Mouse (Mus musculus) MEL (cell line): Measurements from ENCODE around the gene Tia1. TPM values are rescaled to one million over a fixed set of nuclear protein-coding genes. Genes with fewer than 3 reads are reported as not detected.
A peak's percentile ranks its signal among the peaks of the same experiment; 100 is the strongest.

ENCODE experiments used
- DNase-seq: peaks from one replicate; pipeline ENCODE4 v3.0.0; 2011; ENCODE audit warnings: low read depth, low spot score
- H3K27ac ChIP-seq: 2 replicates; pipeline ENCODE4 v1.5.1; 2012; ENCODE audit warnings: low read depth, mild to moderate bottlenecking, control low read depth, low read length, moderate library complexity; ENCODE audit not compliant: control insufficient read depth
- H3K27me3 ChIP-seq, 2 experiments: fragments of 150-350 bp in 1 of 2; sonication (generic) in 1 of 2; 2 replicates each; pipeline ENCODE4 v1.6.1; 2012; ENCODE audit warnings: low read length in 2 of 2, mild to moderate bottlenecking in 2 of 2, improper control_type of control experiment in 1 of 2, moderate library complexity in 1 of 2; ENCODE audit not compliant: insufficient read depth in 2 of 2, control insufficient read depth in 1 of 2
- H3K36me3 ChIP-seq, 2 experiments: 2 replicates each; pipeline ENCODE4 v1.6.1; 2012 to 2014; ENCODE audit warnings: low read length in 2 of 2, improper control_type of control experiment in 1 of 2, inconsistent platforms in 1 of 2, mild to moderate bottlenecking in 1 of 2; ENCODE audit not compliant: insufficient read depth in 2 of 2, control insufficient read depth in 1 of 2
- H3K4me1 ChIP-seq, 2 experiments: fragments of 150-350 bp in 1 of 2; sonication (generic) in 1 of 2; 2 replicates each; pipeline ENCODE4 v1.6.1; 2012; ENCODE audit warnings: low read length in 2 of 2, improper control_type of control experiment in 1 of 2, mild to moderate bottlenecking in 1 of 2; ENCODE audit not compliant: insufficient read depth in 2 of 2, control insufficient read depth in 1 of 2
- H3K4me3 ChIP-seq, 2 experiments: fragments of 150-350 bp in 1 of 2; sonication (generic) in 1 of 2; 2 replicates each; pipeline ENCODE4 v1.5.1; 2012; ENCODE audit warnings: low read depth in 2 of 2, low read length in 2 of 2, mild to moderate bottlenecking in 2 of 2, moderate library complexity in 2 of 2, control low read depth in 1 of 2, improper control_type of control experiment in 1 of 2; ENCODE audit not compliant: control insufficient read depth in 1 of 2, insufficient read depth in 1 of 2
- H3K79me2 ChIP-seq: 2 replicates; pipeline ENCODE4 v1.6.1; 2012; ENCODE audit warnings: mild to moderate bottlenecking, low read length, moderate library complexity; ENCODE audit not compliant: control insufficient read depth, poor library complexity, insufficient read depth
- H3K9ac ChIP-seq: 2 replicates; pipeline ENCODE4 v1.6.1; 2012; ENCODE audit warnings: low read depth, mild to moderate bottlenecking, control low read depth, low read length, moderate library complexity; ENCODE audit not compliant: control insufficient read depth, poor library complexity, severe bottlenecking
- H3K9me3 ChIP-seq: fragments of 150-350 bp; sonication (generic); replicated peaks from 2 replicates; pipeline ENCODE4 v1.6.1; 2012; ENCODE audit warnings: mild to moderate bottlenecking, low read length, improper control_type of control experiment, moderate library complexity; ENCODE audit not compliant: insufficient read depth
- BHLHE40 ChIP-seq: IDR thresholded peaks from 2 replicates; pipeline ENCODE4 v1.6.1; 2012; ENCODE audit warnings: low read depth, mild to moderate bottlenecking, inconsistent platforms, low read length, improper control_type of control experiment, borderline replicate concordance
- CHD1 ChIP-seq: IDR thresholded peaks from 2 replicates; pipeline ENCODE4 v1.6.1; 2012; ENCODE audit warnings: low read depth, mild to moderate bottlenecking, inconsistent platforms, low read length, improper control_type of control experiment
- CHD2 ChIP-seq: IDR thresholded peaks from 2 replicates; pipeline ENCODE4 v1.6.1; 2011; ENCODE audit warnings: low read length, improper control_type of control experiment
- CTCF ChIP-seq, 3 experiments: IDR thresholded peaks in 2 of 3; conservative IDR thresholded peaks in 1 of 3; 2 replicates each; pipeline ENCODE4 v1.5.1; 2011 to 2012; ENCODE audit warnings: low read length in 3 of 3, low read depth in 2 of 3, mild to moderate bottlenecking in 2 of 3, improper control_type of control experiment in 1 of 3, inconsistent platforms in 1 of 3, mixed read lengths in 1 of 3, moderate library complexity in 1 of 3; ENCODE audit not compliant: control insufficient read depth in 1 of 3, insufficient read depth in 1 of 3, poor library complexity in 1 of 3, severe bottlenecking in 1 of 3
- E2F4 ChIP-seq: IDR thresholded peaks from 2 replicates; pipeline ENCODE4 v1.6.1; 2011; ENCODE audit warnings: low read depth, low read length, improper control_type of control experiment, borderline replicate concordance
- ELF1 ChIP-seq: IDR thresholded peaks from 2 replicates; pipeline ENCODE4 v1.6.1; 2014; ENCODE audit warnings: low read depth, mild to moderate bottlenecking, inconsistent platforms, low read length, improper control_type of control experiment, moderate library complexity
- EP300 ChIP-seq, 2 experiments: IDR thresholded peaks; 2 replicates each; pipeline ENCODE4 v1.6.1; 2011; ENCODE audit warnings: improper control_type of control experiment in 2 of 2, low read length in 2 of 2, low read depth in 1 of 2, mild to moderate bottlenecking in 1 of 2
- ETS1 ChIP-seq: IDR thresholded peaks from 2 replicates; pipeline ENCODE4 v1.6.1; 2012; ENCODE audit warnings: low read depth, mild to moderate bottlenecking, inconsistent platforms, low read length, improper control_type of control experiment, moderate library complexity
- GABPA ChIP-seq: IDR thresholded peaks from 2 replicates; pipeline ENCODE4 v1.6.1; 2012; ENCODE audit warnings: low read depth, mild to moderate bottlenecking, inconsistent platforms, low read length, improper control_type of control experiment, moderate library complexity
- GATA1 ChIP-seq: IDR thresholded peaks from 2 replicates; pipeline ENCODE4 v1.6.1; 2011; ENCODE audit warnings: low read depth, low read length, improper control_type of control experiment
- HCFC1 ChIP-seq: IDR thresholded peaks from 2 replicates; pipeline ENCODE4 v1.6.1; 2012; ENCODE audit warnings: low read depth, mild to moderate bottlenecking, inconsistent platforms, low read length, improper control_type of control experiment, moderate library complexity
- JUND ChIP-seq: IDR thresholded peaks from 2 replicates; pipeline ENCODE4 v1.6.1; 2011; ENCODE audit warnings: low read depth, mild to moderate bottlenecking, improper control_type of control experiment, low read length
- KAT2A ChIP-seq: conservative IDR thresholded peaks from 2 replicates; pipeline ENCODE4 v1.6.1; 2012; ENCODE audit warnings: low read depth, low read length, improper control_type of control experiment, inconsistent platforms
- MAFK ChIP-seq: IDR thresholded peaks from 2 replicates; pipeline ENCODE4 v1.6.1; 2011; ENCODE audit warnings: low read depth, mild to moderate bottlenecking, low read length, improper control_type of control experiment, borderline replicate concordance
- MAX ChIP-seq: IDR thresholded peaks from 2 replicates; pipeline ENCODE4 v1.6.1; 2011; ENCODE audit warnings: low read length, improper control_type of control experiment
- MAZ ChIP-seq: IDR thresholded peaks from 2 replicates; pipeline ENCODE4 v1.6.1; 2012; ENCODE audit warnings: low read depth, mild to moderate bottlenecking, inconsistent platforms, low read length, improper control_type of control experiment
- MXI1 ChIP-seq: IDR thresholded peaks from 2 replicates; pipeline ENCODE4 v1.6.1; 2011; ENCODE audit warnings: mild to moderate bottlenecking, low read depth, low read length, improper control_type of control experiment
- MYB ChIP-seq: IDR thresholded peaks from 2 replicates; pipeline ENCODE4 v1.6.1; 2011; ENCODE audit warnings: mild to moderate bottlenecking, low read depth, low read length, improper control_type of control experiment
- NELFE ChIP-seq: IDR thresholded peaks from 2 replicates; pipeline ENCODE4 v1.6.1; 2011; ENCODE audit warnings: low read depth, low read length, improper control_type of control experiment
- NRF1 ChIP-seq: IDR thresholded peaks from 2 replicates; pipeline ENCODE4 v1.6.1; 2014; ENCODE audit warnings: low read depth, mild to moderate bottlenecking, inconsistent platforms, low read length, improper control_type of control experiment, moderate library complexity; ENCODE audit not compliant: poor library complexity, insufficient read depth, severe bottlenecking
- POLR2A ChIP-seq, 2 experiments: IDR thresholded peaks; 2 replicates each; pipeline ENCODE4 v1.6.1; 2011 to 2012; ENCODE audit warnings: low read length in 2 of 2, mild to moderate bottlenecking in 2 of 2, control low read depth in 1 of 2, improper control_type of control experiment in 1 of 2, low read depth in 1 of 2, moderate library complexity in 1 of 2; ENCODE audit not compliant: control insufficient read depth in 1 of 2, insufficient read depth in 1 of 2, poor library complexity in 1 of 2
- POLR2AphosphoS2 ChIP-seq: IDR thresholded peaks from 2 replicates; pipeline ENCODE4 v1.6.1; 2011; ENCODE audit warnings: low read length, improper control_type of control experiment
- POLR2AphosphoS5 ChIP-seq: IDR thresholded peaks from 2 replicates; pipeline ENCODE4 v1.6.1; 2012; ENCODE audit warnings: low read depth, borderline replicate concordance, mild to moderate bottlenecking, inconsistent platforms, low read length, moderate library complexity, mixed read lengths
- RAD21 ChIP-seq: IDR thresholded peaks from 2 replicates; pipeline ENCODE4 v1.6.1; 2011; ENCODE audit warnings: mild to moderate bottlenecking, low read depth, low read length, improper control_type of control experiment
- RCOR1 ChIP-seq: IDR thresholded peaks from 2 replicates; pipeline ENCODE4 v1.6.1; 2012; ENCODE audit warnings: low read depth, mild to moderate bottlenecking, inconsistent platforms, low read length, improper control_type of control experiment
- SIN3A ChIP-seq: IDR thresholded peaks from 2 replicates; pipeline ENCODE4 v1.6.1; 2012; ENCODE audit warnings: low read length, improper control_type of control experiment, inconsistent platforms
- SMC3 ChIP-seq: IDR thresholded peaks from 2 replicates; pipeline ENCODE4 v1.6.1; 2011; ENCODE audit warnings: low read depth, low read length, improper control_type of control experiment
- TAL1 ChIP-seq: IDR thresholded peaks from 2 replicates; pipeline ENCODE4 v1.6.1; 2012; ENCODE audit warnings: mild to moderate bottlenecking, inconsistent platforms, low read length, moderate library complexity, mixed read lengths
- TBP ChIP-seq: IDR thresholded peaks from 2 replicates; pipeline ENCODE4 v1.8.0; 2011; ENCODE audit warnings: low read depth, low read length, improper control_type of control experiment
- UBTF ChIP-seq: IDR thresholded peaks from 2 replicates; pipeline ENCODE4 v1.6.1; 2012; ENCODE audit warnings: low read depth, mild to moderate bottlenecking, inconsistent platforms, low read length, improper control_type of control experiment, moderate library complexity, borderline replicate concordance; ENCODE audit not compliant: insufficient read depth
- USF1 ChIP-seq: IDR thresholded peaks from 2 replicates; pipeline ENCODE4 v1.6.1; 2014; ENCODE audit warnings: low read depth, mild to moderate bottlenecking, inconsistent platforms, low read length, improper control_type of control experiment, moderate library complexity
- USF2 ChIP-seq, 2 experiments: IDR thresholded peaks; 2 replicates each; pipeline ENCODE4 v1.6.1; 2011 to 2012; ENCODE audit warnings: improper control_type of control experiment in 2 of 2, low read length in 2 of 2, borderline replicate concordance in 1 of 2, inconsistent platforms in 1 of 2, low read depth in 1 of 2, mild to moderate bottlenecking in 1 of 2; ENCODE audit not compliant: insufficient read depth in 1 of 2
- ZC3H11A ChIP-seq: IDR thresholded peaks from 2 replicates; pipeline ENCODE4 v1.6.1; 2012; ENCODE audit warnings: low read depth, mild to moderate bottlenecking, inconsistent platforms, low read length, improper control_type of control experiment
- ZKSCAN1 ChIP-seq: IDR thresholded peaks from 2 replicates; pipeline ENCODE4 v1.6.1; 2012; ENCODE audit warnings: low read depth, mild to moderate bottlenecking, inconsistent platforms, low read length, improper control_type of control experiment, moderate library complexity
- ZMIZ1 ChIP-seq: IDR thresholded peaks from 2 replicates; pipeline ENCODE4 v1.6.1; 2012; ENCODE audit warnings: low read depth, mild to moderate bottlenecking, inconsistent platforms, low read length, improper control_type of control experiment, moderate library complexity
- ZNF384 ChIP-seq: IDR thresholded peaks from 2 replicates; pipeline ENCODE4 v1.6.1; 2012; ENCODE audit warnings: low read depth, mild to moderate bottlenecking, inconsistent platforms, low read length, improper control_type of control experiment
- polyA plus RNA-seq, 2 experiments: library from polyadenylated mRNA; stranded (reverse) in 1 of 2; unstranded in 1 of 2; fragments of >175 nt in 1 of 2; fragments of >200 nt in 1 of 2; gene quantifications; 2 replicates each; pipeline versions ENCODE4 v1.2.1 to v1.2.4; 2012; ENCODE audit warnings: low replicate concordance in 2 of 2, low read depth in 1 of 2; ENCODE audit not compliant: insufficient read length in 2 of 2, insufficient read depth in 1 of 2, missing spikeins in 1 of 2
- total RNA-seq: library from RNA; depleted of rRNA; stranded (reverse); fragments of 300-350 nt; gene quantifications from 2 replicates; pipeline ENCODE4 v1.2.3, GENCODE M21; 2012

Gene Tia1
- total and polyA plus RNA-seq, 3 experiments: 21.5 to 25.3 TPM; not detected in 1

DNA sequence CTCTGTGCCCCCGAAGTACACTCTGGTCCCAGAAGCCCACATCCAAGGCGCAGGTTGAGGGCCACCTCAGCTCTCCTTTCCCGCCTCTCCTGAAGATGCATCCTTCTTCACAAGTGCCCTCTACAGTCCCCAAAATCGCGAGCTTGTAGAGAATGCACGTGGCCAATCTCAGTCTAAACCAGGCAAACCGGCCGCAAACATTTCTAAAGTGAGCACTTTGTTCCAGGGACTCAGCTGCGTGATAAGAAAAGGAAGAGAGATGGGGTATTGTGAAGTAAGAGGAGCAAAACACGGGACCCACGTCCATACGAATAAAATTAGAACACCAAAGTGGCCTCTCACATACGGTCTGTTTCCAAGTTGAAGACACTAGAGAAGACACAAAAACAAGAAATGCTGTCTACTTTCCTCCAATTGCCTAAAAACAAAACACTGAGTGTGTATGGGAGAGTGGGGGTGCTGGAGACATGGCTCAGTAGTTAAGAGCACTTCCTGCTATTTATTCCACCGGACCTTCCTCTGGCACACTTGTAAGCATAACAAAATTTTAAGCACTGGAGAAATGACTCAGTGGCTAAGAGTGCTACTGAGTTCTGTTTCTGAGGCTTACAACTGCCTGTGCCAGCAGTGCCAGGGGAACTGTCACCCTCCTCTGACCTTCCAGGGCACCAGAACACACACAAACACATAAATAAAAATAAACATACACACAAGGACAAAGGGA, 6.6 kb upstream of the Tia1 start:
- H3K4me3 ChIP-seq: peak overlapping the region; percentile 81 to 94
- TF ChIP-seq UBTF (no peak), CTCF (IDR thresholded peaks at IDR 0.05 in 2 of 3, conservative IDR thresholded peaks at IDR 0.05 in 1 of 3; ENCODE audit: control insufficient read depth in 1 of 3, insufficient read depth in 1 of 3, low read depth in 2 of 3, low read length in 3 of 3, poor library complexity in 1 of 3, severe bottlenecking in 1 of 3) (no peak), ZNF384 (no peak), GATA1 (peak; percentile 52; the same call in 1 of the 2 replicates), KAT2A (no peak), MAX (peak; percentile 44; the same call in 1 of the 2 replicates), BHLHE40 (peak; percentile 18; the same call in 1 of the 2 replicates), ZC3H11A (no peak), ZMIZ1 (no peak), POLR2AphosphoS2 (no peak), USF1 (peak; percentile 50; the same call in 1 of the 2 replicates), NELFE (no peak; the same call in 1 of the 2 replicates), JUND (no peak), CHD1 (no peak), HCFC1 (no peak; the same call in 1 of the 2 replicates), MYB (no peak), TAL1 (no peak), RCOR1 (no peak), NRF1 (no peak), SMC3 (no peak), POLR2A (IDR thresholded peaks at IDR 0.05; ENCODE audit: control insufficient read depth in 1 of 2, insufficient read depth in 1 of 2, low read depth in 1 of 2, low read length in 2 of 2, poor library complexity in 1 of 2) (peak in 1 of 2 experiments; percentile 14; a peak in 1 of 4 replicates), MAZ (no peak), RAD21 (no peak), ZKSCAN1 (no peak), USF2 (IDR thresholded peaks at IDR 0.05; ENCODE audit: borderline replicate concordance in 1 of 2, insufficient read depth in 1 of 2, low read depth in 1 of 2, low read length in 2 of 2) (no peak), EP300 (IDR thresholded peaks at IDR 0.05; ENCODE audit: low read depth in 1 of 2, low read length in 2 of 2) (no peak), CHD2 (no peak), E2F4 (no peak), TBP (0 out of 2 replicates have a peak, but pooled peaks have one; percentile 58), MAFK (no peak), MXI1 (peak; percentile 88), GABPA (no peak), SIN3A (peak; percentile 73), ELF1 (no peak), POLR2AphosphoS5 (no peak), ETS1 (no peak; the same call in 1 of the 2 replicates)

More for the DNA sequence above, 6.6 kb upstream of the Tia1 start:
- DNase-seq: no peak
- Histone ChIP-seq H3K9ac (peak overlapping the region; percentile 55), H3K4me1 (peaks cover 0 to 13% of the 10 kb centered on the region in 2 experiments; a peak in 2 of 4 replicates), H3K36me3 (peaks cover 0 to 10% of the 10 kb centered on the region in 2 experiments; a peak in 2 of 4 replicates), H3K9me3 (no peaks in the 10 kb centered on the region), H3K79me2 (peaks cover 9% of the 10 kb centered on the region), H3K27ac (peak overlapping the region; percentile 15), H3K27me3 (no peaks in the 10 kb centered on the region)
